Mouse (Mus musculus): ENCODE data around the gene Kif2b. TPM values are rescaled to one million over a fixed set of nuclear protein-coding genes. Genes with fewer than 3 reads are reported as not detected.

Kif2b gene
- polyA plus RNA-seq (2012; rRNA removed; ENCODE audit: low replicate concordance): not detected in 2 replicates

GRCm38 (mm10) chr11:91577317-91577716 lies at the start of gene Kif2b:
Gene Kif2b (minus strand): TSS chr11:91577558.

